Mouse (Mus musculus): ENCODE results near the gene Gabbr1. TPM values are rescaled to one million over a fixed set of nuclear protein-coding genes. Genes with fewer than 3 reads are reported as not detected.
A peak's percentile ranks its signal among the peaks of the same experiment; 100 is the strongest.
"Not testable (repeated sequence)": the region's sequence is repeated elsewhere in the genome, so short reads cannot be mapped to it uniquely, and the experiment has no call there.

Gabbr1 gene
- polyA plus RNA-seq, 1 experiment = 405 TPM

DNA sequence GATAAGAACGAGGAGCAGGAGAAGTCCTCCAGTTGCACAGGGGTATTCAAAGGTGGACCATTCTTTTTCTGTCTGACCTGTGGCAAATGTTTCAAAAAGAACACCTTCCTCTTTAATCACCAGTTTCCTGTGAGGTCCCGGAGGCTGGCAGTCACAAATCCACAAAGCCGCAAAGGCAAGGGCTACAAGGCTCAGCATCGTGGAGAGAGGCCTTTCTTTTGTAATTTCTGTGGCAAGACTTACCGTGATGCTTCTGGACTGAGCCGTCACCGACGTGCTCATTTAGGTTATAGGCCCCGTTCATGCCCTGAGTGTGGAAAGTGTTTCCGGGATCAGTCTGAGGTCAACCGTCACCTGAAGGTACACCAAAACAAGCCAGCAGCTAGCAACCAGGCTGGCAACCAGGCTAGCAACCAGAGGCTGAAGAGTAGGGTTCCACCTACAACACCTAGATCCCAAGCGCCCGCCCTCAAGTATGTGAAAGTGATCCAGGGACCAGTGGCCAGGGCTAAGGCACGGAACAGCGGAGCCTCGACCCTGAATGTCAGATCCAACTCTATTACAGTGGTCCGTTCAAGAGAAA lies 36.2 kb upstream of the Gabbr1 start:
- no peak for DNase-seq
- no peak overlapping the region for H3K4me3 ChIP-seq (replicated peaks; ENCODE audit: insufficient read depth, low read depth, low read length)
- H3K27me3 ChIP-seq (ENCODE audit: control insufficient read depth, insufficient read depth, low read length) = no peaks in the 10 kb centered on the region
- TF ChIP-seq POLR2A (IDR thresholded peaks at IDR 0.05; ENCODE audit: borderline replicate concordance, insufficient read depth, low read length) (no peak), CTCF (IDR thresholded peaks at IDR 0.05; ENCODE audit: borderline replicate concordance, insufficient read depth, low read depth, low read length) (no peak)
- WGBS = 94% methylated on average over 17 of the region's 17 CpGs
- H3K4me1 ChIP-seq (ENCODE audit: control insufficient read depth, insufficient read depth, low read length) = no peaks in the 10 kb centered on the region
- H3K27ac ChIP-seq (ENCODE audit: insufficient read depth, low read length) = no peak overlapping the region

DNA sequence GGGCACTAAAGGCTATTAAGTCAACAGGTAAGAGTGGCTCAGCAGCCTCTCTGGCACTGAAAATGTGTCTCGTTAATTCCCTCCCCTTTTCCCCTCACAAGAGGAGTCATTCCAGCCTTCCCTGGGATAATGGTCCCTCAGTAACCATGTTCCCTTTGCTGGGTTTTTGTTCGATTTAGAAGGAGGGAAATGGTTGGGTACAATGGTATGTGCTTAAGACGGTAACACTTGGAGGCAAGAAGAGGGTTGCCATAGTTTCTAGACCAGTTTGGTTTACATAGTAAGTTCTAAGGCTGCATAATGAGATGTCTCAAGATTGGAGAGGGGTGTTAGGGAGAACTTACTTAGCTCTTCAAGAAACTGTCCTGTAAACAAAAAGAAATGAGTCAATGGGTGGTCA lies 34.0 kb upstream of the Gabbr1 start:
- no peaks in the 10 kb centered on the region for H3K27me3 ChIP-seq (ENCODE audit: control insufficient read depth, insufficient read depth, low read length)
- DNase-seq = no peak
- TF ChIP-seq POLR2A (IDR thresholded peaks at IDR 0.05; ENCODE audit: borderline replicate concordance, insufficient read depth, low read length) (no peak), CTCF (IDR thresholded peaks at IDR 0.05; ENCODE audit: borderline replicate concordance, insufficient read depth, low read depth, low read length) (no peak)
- no peak overlapping the region for H3K4me3 ChIP-seq (replicated peaks; ENCODE audit: insufficient read depth, low read depth, low read length)
- H3K27ac ChIP-seq (ENCODE audit: insufficient read depth, low read length) = no peak overlapping the region
- WGBS = 82% methylated on average over 3 of the region's 3 CpGs
- H3K4me1 ChIP-seq (ENCODE audit: control insufficient read depth, insufficient read depth, low read length) = no peaks in the 10 kb centered on the region

DNA sequence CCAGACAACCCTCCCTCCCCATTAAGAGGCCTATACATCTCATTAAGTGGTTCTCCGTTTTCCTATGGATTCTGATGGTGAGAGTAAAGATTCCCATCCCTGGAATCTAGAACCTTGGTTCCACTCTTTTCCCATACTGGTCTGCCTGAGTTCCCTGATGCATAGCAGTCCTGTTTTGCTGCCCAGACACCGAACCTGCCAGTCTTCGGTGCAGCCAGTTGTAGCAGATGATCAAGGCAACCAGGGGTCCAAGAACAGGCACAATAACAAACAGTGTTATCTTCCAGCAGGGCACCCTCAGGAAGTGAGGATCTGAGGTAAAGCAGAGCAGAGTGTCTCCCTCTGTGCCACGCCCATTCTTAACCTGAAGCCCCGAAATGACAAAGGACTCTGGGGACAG lies 33.6 kb upstream of the Gabbr1 start:
- DNase-seq = no peak
- WGBS = 76% methylated on average over 5 of the region's 5 CpGs
- Histone ChIP-seq H3K4me1 (ENCODE audit: control insufficient read depth, insufficient read depth, low read length) (no peaks in the 10 kb centered on the region), H3K4me3 (replicated peaks; ENCODE audit: insufficient read depth, low read depth, low read length) (no peak overlapping the region), H3K27me3 (ENCODE audit: control insufficient read depth, insufficient read depth, low read length) (no peaks in the 10 kb centered on the region), H3K27ac (ENCODE audit: insufficient read depth, low read length) (no peak overlapping the region)
- TF ChIP-seq POLR2A (IDR thresholded peaks at IDR 0.05; ENCODE audit: borderline replicate concordance, insufficient read depth, low read length) (no peak), CTCF (IDR thresholded peaks at IDR 0.05; ENCODE audit: borderline replicate concordance, insufficient read depth, low read depth, low read length) (no peak)

DNA sequence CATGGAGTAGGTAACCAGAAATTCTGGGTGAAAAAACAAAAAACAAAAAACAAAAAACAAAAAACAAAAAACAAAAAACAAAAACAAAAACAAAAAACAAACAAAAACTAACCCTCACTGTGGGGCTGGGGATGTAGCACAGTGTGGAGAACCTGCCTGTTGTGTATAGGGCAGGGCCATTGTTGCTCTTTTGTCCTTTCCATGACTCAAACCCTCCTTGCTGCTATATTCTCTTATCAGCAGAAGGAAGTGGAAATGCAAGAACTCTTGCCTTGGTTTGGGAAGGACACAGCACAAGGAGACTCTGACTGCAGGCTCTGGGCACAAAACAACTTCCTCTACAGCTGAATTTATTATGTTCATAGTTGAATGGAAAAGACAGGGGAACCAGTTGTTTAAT lies 29.4 kb upstream of the Gabbr1 start:
- Histone ChIP-seq H3K27me3 (ENCODE audit: control insufficient read depth, insufficient read depth, low read length) (no peaks in the 10 kb centered on the region), H3K27ac (ENCODE audit: insufficient read depth, low read length) (no peak overlapping the region), H3K4me3 (replicated peaks; ENCODE audit: insufficient read depth, low read depth, low read length) (no peak overlapping the region), H3K4me1 (ENCODE audit: control insufficient read depth, insufficient read depth, low read length) (no peaks in the 10 kb centered on the region)
- DNase-seq = no peak
- TF ChIP-seq POLR2A (IDR thresholded peaks at IDR 0.05; ENCODE audit: borderline replicate concordance, insufficient read depth, low read length) = no peak
- no peak for TF ChIP-seq CTCF (IDR thresholded peaks at IDR 0.05; ENCODE audit: borderline replicate concordance, insufficient read depth, low read depth, low read length)

DNA sequence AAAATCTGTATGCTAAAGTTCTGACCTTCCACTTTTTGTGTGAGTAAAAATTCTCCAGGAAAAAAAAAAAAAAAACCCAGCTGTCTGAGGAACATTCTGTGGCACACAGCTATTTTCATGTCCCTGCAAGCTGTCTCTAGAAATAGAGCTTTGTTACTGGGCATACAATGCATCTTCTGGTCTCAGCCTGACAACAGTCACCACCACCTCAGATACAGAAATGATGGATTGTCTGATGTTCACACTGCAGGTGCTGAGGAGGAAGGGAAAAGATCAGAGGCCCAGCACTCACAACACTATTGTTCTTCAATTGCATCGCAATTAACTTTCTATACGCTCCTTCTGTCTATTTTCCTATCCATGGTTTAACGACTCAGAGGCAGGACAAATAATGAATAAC lies 27.4 kb upstream of the Gabbr1 start:
- H3K4me3 ChIP-seq (replicated peaks; ENCODE audit: insufficient read depth, low read depth, low read length) = no peak overlapping the region
- TF ChIP-seq CTCF (IDR thresholded peaks at IDR 0.05; ENCODE audit: borderline replicate concordance, insufficient read depth, low read depth, low read length) (no peak), POLR2A (IDR thresholded peaks at IDR 0.05; ENCODE audit: borderline replicate concordance, insufficient read depth, low read length) (no peak)
- peak overlapping the region; percentile 64; the same call in 1 of the 2 replicates for H3K27ac ChIP-seq (ENCODE audit: insufficient read depth, low read length)
- no peaks in the 10 kb centered on the region for H3K27me3 ChIP-seq (ENCODE audit: control insufficient read depth, insufficient read depth, low read length)
- 71% methylated on average over 3 of the region's 3 CpGs for WGBS
- H3K4me1 ChIP-seq (ENCODE audit: control insufficient read depth, insufficient read depth, low read length) = no peaks in the 10 kb centered on the region
- no peak for DNase-seq

DNA sequence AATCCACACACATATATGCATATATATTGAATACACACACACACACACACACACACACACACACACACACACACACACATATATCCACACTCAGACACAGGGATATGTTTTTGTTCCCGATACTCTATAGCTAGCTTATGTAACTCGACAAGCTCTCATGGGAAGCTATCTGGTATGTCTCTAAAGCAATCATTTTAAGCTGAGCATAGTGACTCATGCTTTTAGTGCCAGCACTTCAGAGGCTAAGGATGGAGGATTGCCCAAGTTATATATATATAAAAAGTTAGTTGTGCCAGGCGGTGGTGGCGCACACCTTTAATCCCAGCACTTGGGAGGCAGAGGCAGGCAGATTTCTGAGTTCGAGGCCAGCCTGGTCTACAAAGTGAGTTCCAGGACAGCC lies 26.5 kb upstream of the Gabbr1 start:
- H3K4me1 ChIP-seq (ENCODE audit: control insufficient read depth, insufficient read depth, low read length); H3K27ac ChIP-seq (ENCODE audit: insufficient read depth, low read length); H3K27me3 ChIP-seq (ENCODE audit: control insufficient read depth, insufficient read depth, low read length); H3K4me3 ChIP-seq (replicated peaks; ENCODE audit: insufficient read depth, low read depth, low read length); DNase-seq: not testable (repeated sequence)
- WGBS = 89% methylated on average over 5 of the region's 5 CpGs

DNA sequence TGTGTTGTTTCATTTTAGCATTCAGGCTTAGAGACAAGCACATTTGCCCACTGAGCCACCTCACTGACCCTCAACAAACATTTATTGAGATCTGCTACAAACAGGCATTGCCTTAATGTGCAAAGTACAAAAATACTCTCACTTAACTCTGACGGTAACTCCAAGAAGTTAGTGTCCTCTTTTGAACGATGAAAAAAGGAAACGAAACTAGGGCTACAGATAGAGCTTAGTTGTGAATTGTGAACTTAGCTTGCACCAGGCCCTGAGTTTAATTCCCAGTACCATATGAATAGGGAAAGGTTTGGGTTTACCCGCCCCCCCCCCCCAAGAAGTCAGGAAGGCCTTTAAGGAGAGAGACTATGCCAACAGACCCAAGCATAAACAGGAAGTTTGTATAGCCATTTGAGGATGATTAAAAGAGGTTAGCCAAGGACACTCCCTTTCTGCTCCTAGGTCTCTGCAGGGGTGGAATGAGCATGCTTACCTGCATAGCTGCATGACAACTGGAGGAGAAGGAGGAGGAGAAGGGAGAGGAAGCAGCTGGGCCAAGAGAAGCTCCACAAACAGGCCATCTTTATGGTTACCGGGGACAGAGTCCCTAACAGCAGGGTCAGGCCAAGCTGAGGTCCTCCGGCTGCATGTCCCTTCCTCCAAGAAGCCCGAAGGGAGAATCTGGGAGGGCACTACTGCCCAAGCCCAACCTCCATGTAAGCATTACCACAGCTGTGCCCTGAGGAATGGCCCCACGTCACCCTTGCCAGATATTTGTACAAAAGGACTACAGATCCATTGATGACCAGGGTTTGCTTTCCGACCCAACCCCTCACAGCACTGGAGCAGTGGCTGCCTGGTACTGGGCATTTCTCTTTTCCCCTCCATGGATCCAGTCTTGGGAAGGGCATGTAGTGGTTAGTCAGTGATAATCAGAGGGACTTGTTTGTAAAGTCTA lies 22.9 kb upstream of the Gabbr1 start, which contains the start of gene Mog:
Mog (minus strand) TSS at position 771 of the 949 bp plus-strand sequence.
- Histone ChIP-seq H3K27ac (ENCODE audit: insufficient read depth, low read length) (no peak within 1 kb of the TSS; the same call in 1 of the 2 replicates), H3K27me3 (ENCODE audit: control insufficient read depth, insufficient read depth, low read length) (no peaks in the 10 kb centered on the region), H3K4me3 (replicated peaks; ENCODE audit: insufficient read depth, low read depth, low read length) (peak within 1 kb of the TSS; percentile 41), H3K4me1 (ENCODE audit: control insufficient read depth, insufficient read depth, low read length) (no peaks in the 10 kb centered on the region)
- DNase-seq = peak in 1 of 2 experiments; percentile 23
- TF ChIP-seq CTCF (IDR thresholded peaks at IDR 0.05; ENCODE audit: borderline replicate concordance, insufficient read depth, low read depth, low read length) (no peak), POLR2A (IDR thresholded peaks at IDR 0.05; ENCODE audit: borderline replicate concordance, insufficient read depth, low read length) (no peak)
- WGBS = 76% methylated on average over 9 of the region's 9 CpGs

DNA sequence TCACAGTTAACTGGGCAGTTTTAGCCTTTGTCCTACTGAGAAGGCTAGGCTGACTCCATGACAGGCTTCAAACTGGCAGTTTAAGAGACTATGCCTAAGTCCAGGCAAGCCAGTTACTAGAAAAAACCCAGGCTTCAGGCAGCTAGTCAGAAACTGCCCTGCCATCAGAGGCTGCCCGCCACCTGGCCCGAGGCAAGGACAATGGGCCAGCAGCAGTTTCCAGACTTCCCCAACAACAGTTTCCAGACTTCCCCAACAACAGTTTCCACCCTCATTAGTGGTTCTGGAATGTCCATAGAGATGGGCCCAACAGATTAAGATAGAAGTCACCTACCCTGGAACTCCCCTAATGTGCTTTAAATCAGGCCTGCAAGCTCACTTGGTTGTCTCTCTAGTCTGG lies 19.3 kb upstream of the Gabbr1 start:
- DNase-seq = no peak
- Histone ChIP-seq H3K27ac (ENCODE audit: insufficient read depth, low read length) (no peak overlapping the region), H3K4me3 (replicated peaks; ENCODE audit: insufficient read depth, low read depth, low read length) (no peak overlapping the region), H3K27me3 (ENCODE audit: control insufficient read depth, insufficient read depth, low read length) (no peaks in the 10 kb centered on the region), H3K4me1 (ENCODE audit: control insufficient read depth, insufficient read depth, low read length) (no peaks in the 10 kb centered on the region)
- TF ChIP-seq CTCF (IDR thresholded peaks at IDR 0.05; ENCODE audit: borderline replicate concordance, insufficient read depth, low read depth, low read length) (no peak), POLR2A (IDR thresholded peaks at IDR 0.05; ENCODE audit: borderline replicate concordance, insufficient read depth, low read length) (no peak)
- WGBS = 72% methylated on average over 2 of the region's 2 CpGs
